Mouse (Mus musculus) megakaryocyte, embryonic 14.5 days (primary cell): Measurements from ENCODE around the gene Gast.
"Not testable (repeated sequence)": the region's sequence is repeated elsewhere in the genome, so short reads cannot be mapped to it uniquely, and the experiment has no call there.

Experiments
- FLI1 ChIP-seq: IDR thresholded peaks from 2 replicates; pipeline ENCODE4 v1.6.1; 2012; ENCODE audit warnings: low read length, inconsistent platforms, mixed read lengths
- GATA1 ChIP-seq: IDR thresholded peaks from 3 replicates; pipeline ENCODE4 v1.6.1; 2012; ENCODE audit warnings: mixed read lengths, low read length, inconsistent platforms, borderline replicate concordance

GRCm38 (mm10) chr11:100330816-100331375 lies 3.3 kb upstream of the Gast start:
- TF ChIP-seq GATA1, FLI1: not testable (repeated sequence)
